Mouse (Mus musculus): ENCODE data around the gene Olfr586. TPM values are rescaled to one million over a fixed set of nuclear protein-coding genes. Genes with fewer than 3 reads are reported as not detected.

The Olfr586 gene
- total RNA-seq (2021) = not detected in 2 replicates
- long read RNA-seq = 0 reads

- no peak for DNase-seq
Observed at GRCm38 (mm10) chr7:103125538-103125937, at the start of gene Olfr586. Gene Olfr586 (minus strand): TSS chr7:103125638.

GRCm38 (mm10) chr7:103169697-103170096 lies 44.3 kb upstream of the Olfr586 start:
- DNase-seq = no peak

- no peak for DNase-seq
Observed at GRCm38 (mm10) chr7:103156256-103156655, 30.8 kb upstream of the Olfr586 start, which contains the start of gene Olfr589. Gene Olfr589 (minus strand): TSS chr7:103156356.

- no peak for DNase-seq
Observed at GRCm38 (mm10) chr7:103140579-103140978, 15.1 kb upstream of the Olfr586 start, which contains the start of gene Olfr588-ps1. Gene Olfr588-ps1 (plus strand): TSS chr7:103140879.

- no peak for DNase-seq
Observed at GRCm38 (mm10) chr7:103119406-103119805, 6.0 kb downstream of the Olfr586 start.

GRCm38 (mm10) chr7:103097420-103097819 lies 28.0 kb downstream of the Olfr586 start, which contains the start of gene Olfr585:
Gene Olfr585 (plus strand): TSS chr7:103097720.
- no peak for DNase-seq

GRCm38 (mm10) chr7:103081585-103081984 lies 43.9 kb downstream of the Olfr586 start, which contains the start of gene Olfr584:
Gene Olfr584 (plus strand): TSS chr7:103081885.
- DNase-seq = no peak

Other genes starting within 250 kb of the Olfr586 start
- gene Olfr568, start 248.5 kb downstream of the Olfr586 start, total RNA-seq (2021) = not detected in 2 replicates
- gene Olfr569, start 234.8 kb downstream of the Olfr586 start, total RNA-seq (2021) = not detected in 2 replicates
- gene Olfr570, start 231.1 kb downstream of the Olfr586 start, total RNA-seq (2021) = not detected in 2 replicates
- not detected in 2 replicates for gene Olfr571, start 208.1 kb downstream of the Olfr586 start, total RNA-seq (2021)
- gene Olfr572, start 201.2 kb downstream of the Olfr586 start, total RNA-seq (2021) = not detected in 2 replicates
- not detected in 2 replicates for gene Olfr573-ps1, start 183.1 kb downstream of the Olfr586 start, total RNA-seq (2021)
- not detected in 2 replicates for gene Olfr574, start 177.2 kb downstream of the Olfr586 start, total RNA-seq (2021)
- gene Olfr575, start 166.9 kb downstream of the Olfr586 start, total RNA-seq (2021) = not detected in 2 replicates
- gene Olfr576, start 163.0 kb downstream of the Olfr586 start, total RNA-seq (2021) = not detected in 2 replicates
- gene Olfr577, start 149.7 kb downstream of the Olfr586 start, total RNA-seq (2021) = not detected in 2 replicates
- gene Olfr578, start 136.3 kb downstream of the Olfr586 start, total RNA-seq (2021) = not detected in 2 replicates
- not detected in 2 replicates for gene Olfr582, start 87.6 kb downstream of the Olfr586 start, total RNA-seq (2021)
- gene Olfr583, start 74.3 kb downstream of the Olfr586 start, total RNA-seq (2021) = not detected in 2 replicates
- not detected in 2 replicates for gene Olfr584, start 43.8 kb downstream of the Olfr586 start, total RNA-seq (2021)
- gene Olfr585, start 27.9 kb downstream of the Olfr586 start, total RNA-seq (2021) = not detected in 2 replicates
- not detected in 2 replicates for gene Olfr588-ps1, start 15.2 kb upstream of the Olfr586 start, total RNA-seq (2021)
- gene Olfr589, start 30.7 kb upstream of the Olfr586 start, total RNA-seq (2021) = not detected in 2 replicates
- gene Olfr591, start 52.7 kb upstream of the Olfr586 start, total RNA-seq (2021) = not detected in 2 replicates
- not detected in 2 replicates for gene Olfr592, start 59.2 kb upstream of the Olfr586 start, total RNA-seq (2021)
- not detected in 2 replicates for gene Olfr593, start 86.2 kb upstream of the Olfr586 start, total RNA-seq (2021)
- not detected in 2 replicates for gene Olfr594, start 91.4 kb upstream of the Olfr586 start, total RNA-seq (2021)
- not detected in 2 replicates for gene Usp17ld, start 126.9 kb upstream of the Olfr586 start, total RNA-seq (2021)
- gene Olfr596, start 180.0 kb upstream of the Olfr586 start, total RNA-seq (2021) = not detected in 2 replicates
- not detected in 2 replicates for gene Olfr597, start 190.7 kb upstream of the Olfr586 start, total RNA-seq (2021)
- not detected in 2 replicates for gene Olfr598, start 197.9 kb upstream of the Olfr586 start, total RNA-seq (2021)
- gene Olfr599, start 210.3 kb upstream of the Olfr586 start, total RNA-seq (2021) = not detected in 2 replicates
- not detected in 2 replicates for gene Olfr600, start 224.0 kb upstream of the Olfr586 start, total RNA-seq (2021)
- gene Olfr601, start 237.0 kb upstream of the Olfr586 start, total RNA-seq (2021) = not detected in 2 replicates